Mouse (Mus musculus) gastrocnemius, postnatal 14 days (tissue): ENCODE results near the gene Fasl. TPM values are rescaled to one million over a fixed set of nuclear protein-coding genes. Genes with fewer than 3 reads are reported as not detected.

Experiments used
- total RNA-seq, 2 experiments: library from RNA; stranded (reverse); gene quantifications; 2 replicates each; pipeline ENCODE4 v1.2.3; 2021

Gene Fasl
- total RNA-seq, 2 experiments from 2014 or later: not detected

Other genes starting within 250 kb of the Fasl start
- 10 to 100 TPM in 1 of 2 experiments, 1 to 10 TPM in 1; 8.1 to 10.3 TPM for gene Suco, start 88.2 kb upstream of the Fasl start, total RNA-seq
- 10 to 100 TPM; 17.2 to 19.4 TPM for gene Pigc, start 180.7 kb upstream of the Fasl start, total RNA-seq
- gene 4930558K02Rik, start 191.1 kb upstream of the Fasl start, total RNA-seq: not detected